Mouse (Mus musculus) heart, embryonic 13.5 days (tissue): ENCODE results near the gene Tpx2. TPM values are rescaled to one million over a fixed set of nuclear protein-coding genes. Genes with fewer than 3 reads are reported as not detected.

Experiments
- ATAC-seq: fragments of 200-750 bp; cut with Nextera tagmentation; 2 replicates; pipeline ENCODE4 v1.8.0; 2017; ENCODE audit warnings: moderate TSS enrichment; ENCODE audit not compliant: insufficient number of reproducible peaks, low FRiP score, low TSS enrichment; ENCODE audit errors: extremely low read depth
- H3K27ac ChIP-seq: fragments of 300-500 bp; sonication (generic); replicated peaks from 2 replicates; pipeline ENCODE4 v1.5.1; 2015; ENCODE audit warnings: moderate library complexity, mild to moderate bottlenecking, inconsistent platforms
- H3K27me3 ChIP-seq: fragments of 300-500 bp; sonication (generic); replicated peaks from 2 replicates; pipeline ENCODE4 v1.6.1; 2015; ENCODE audit warnings: mild to moderate bottlenecking, inconsistent platforms
- H3K36me3 ChIP-seq: fragments of 300-500 bp; sonication (generic); 2 replicates; pipeline ENCODE4 v1.6.1; 2015; ENCODE audit warnings: mild to moderate bottlenecking, inconsistent platforms
- H3K4me1 ChIP-seq: fragments of 300-500 bp; sonication (generic); 2 replicates; pipeline ENCODE4 v1.6.1; 2015; ENCODE audit warnings: inconsistent platforms
- H3K4me2 ChIP-seq: fragments of 300-500 bp; sonication (generic); 2 replicates; pipeline ENCODE4 v1.6.1; 2015; ENCODE audit warnings: inconsistent platforms, mild to moderate bottlenecking, moderate library complexity
- H3K4me3 ChIP-seq: fragments of 300-500 bp; sonication (generic); 2 replicates; pipeline ENCODE4 v1.5.1; 2015; ENCODE audit warnings: moderate library complexity, mild to moderate bottlenecking, inconsistent platforms
- H3K9ac ChIP-seq: fragments of 300-500 bp; sonication (generic); 2 replicates; pipeline ENCODE4 v1.6.1; 2015; ENCODE audit warnings: inconsistent platforms, mild to moderate bottlenecking, moderate library complexity
- H3K9me3 ChIP-seq: fragments of 300-500 bp; sonication (generic); 2 replicates; pipeline ENCODE4 v1.6.1; 2016; ENCODE audit warnings: inconsistent platforms
- WGBS: fragments of 180-500 bp; shearing (Covaris S2); methylation state at CpG from one replicate; pipeline ENCODE4 v1.1.7; 2015; ENCODE audit warnings: mixed read lengths; 5-methylcytosine and 5-hydroxymethylcytosine counted together
- polyA plus RNA-seq: library from polyadenylated mRNA; unstranded; fragments of >200 nt; fragmentation: Nextera tagmentation; extraction: Ambion mirVana; gene quantifications from 2 replicates; pipeline ENCODE4 v1.2.1, GENCODE M21; 2015

The Tpx2 gene
- polyA plus RNA-seq, 1 experiment from 2014 or later = 55.5 TPM

DNA sequence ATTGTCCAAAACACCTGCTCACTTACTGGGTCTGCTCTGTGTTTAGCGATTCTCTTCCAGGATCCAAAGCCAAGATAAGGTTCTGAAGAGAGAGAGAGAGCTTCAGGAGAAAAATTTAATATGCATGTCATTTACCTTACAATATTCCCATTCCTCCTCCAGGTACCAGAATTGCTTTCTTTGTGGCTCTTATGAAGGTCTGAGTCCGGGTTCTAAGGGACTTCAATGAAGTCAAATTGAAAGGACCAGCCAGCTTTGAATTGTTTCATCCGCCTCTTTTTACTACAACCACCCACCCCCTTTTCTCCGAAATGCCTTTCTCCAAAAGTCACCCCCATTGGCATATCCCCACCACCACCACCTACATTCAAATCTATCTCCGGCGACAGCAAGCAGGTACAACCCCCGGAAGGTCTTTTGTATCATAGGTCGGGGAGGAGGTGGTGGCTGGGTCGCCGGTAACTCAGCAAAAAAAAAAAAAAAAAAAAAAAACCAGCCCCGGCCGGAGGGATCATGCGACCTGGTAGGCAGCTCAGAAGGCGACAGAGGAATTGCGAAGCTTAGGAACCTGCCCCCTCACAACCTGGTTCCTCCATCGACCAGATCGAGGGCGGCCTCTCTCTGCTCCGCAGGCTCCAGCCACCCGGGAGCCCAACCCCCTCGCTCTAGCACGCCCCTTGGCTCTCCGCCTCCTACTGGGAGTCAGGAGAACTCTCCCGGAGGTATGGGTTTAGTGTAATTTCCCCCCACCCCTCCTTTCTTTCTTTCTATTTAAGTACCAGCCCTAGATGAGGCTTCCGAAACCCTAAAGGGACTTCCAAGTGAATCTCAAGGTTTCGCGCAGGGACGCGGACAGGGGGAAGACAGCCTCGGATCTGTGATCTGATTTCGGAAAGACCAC, 17.5 kb upstream of the Tpx2 start:
- 2% methylated on average over 31 of the region's 31 CpGs for WGBS
- peak; percentile 66 for ATAC-seq

DNA sequence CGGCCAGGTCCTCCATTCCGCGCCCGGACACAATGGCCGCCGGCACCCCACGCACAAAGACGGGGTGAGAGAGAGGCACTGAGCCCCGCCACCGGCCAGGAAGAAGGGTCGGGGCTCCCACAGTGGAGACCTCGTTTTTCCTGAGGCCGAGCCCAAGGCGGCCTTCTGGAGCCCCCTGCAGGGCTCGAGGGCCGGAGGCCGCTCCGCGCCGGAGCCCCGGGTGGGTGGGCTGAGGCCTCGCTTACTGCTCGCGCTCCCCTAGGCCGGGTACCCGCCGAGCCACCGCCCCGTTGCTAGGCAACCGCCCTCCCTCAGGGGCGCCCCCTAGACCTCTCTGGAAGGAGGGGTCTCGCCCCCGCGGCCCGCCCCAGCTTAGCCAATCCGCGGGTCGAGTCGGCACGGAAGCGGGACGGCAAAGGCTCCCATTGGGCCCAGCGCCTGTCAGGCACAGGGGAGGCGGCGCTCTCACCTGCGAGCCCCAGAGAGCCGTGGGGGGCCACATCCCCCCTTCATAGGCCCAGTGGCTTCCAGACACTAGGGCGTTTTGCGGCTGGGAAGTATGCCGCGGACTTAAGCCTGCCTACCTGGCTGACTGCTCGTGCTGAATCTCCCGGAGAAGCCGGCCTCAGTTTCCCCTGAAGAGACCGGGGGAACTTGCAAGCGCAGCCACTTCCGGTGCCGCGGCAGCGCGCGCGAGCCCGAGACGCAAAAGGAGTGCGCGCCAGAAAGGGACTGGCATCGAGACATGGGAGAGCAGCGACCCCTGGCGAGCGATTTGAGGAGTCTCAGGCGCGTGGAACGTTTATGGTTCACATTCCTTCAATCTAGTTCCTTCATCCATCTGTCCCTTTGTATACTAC, 16.5 kb upstream of the Tpx2 start, which contains the start of gene Bcl2l1:
Gene Bcl2l1 (minus strand): TSS at position 710 of the 860 bp plus-strand sequence.
- peaks cover 11% of the 10 kb centered on the region for H3K36me3 ChIP-seq
- peak; percentile 92 for ATAC-seq
- peaks cover 38% of the 10 kb centered on the region for H3K4me1 ChIP-seq
- no peaks in the 10 kb centered on the region for H3K27me3 ChIP-seq
- peak within 1 kb of the TSS; percentile 81 for H3K4me2 ChIP-seq
- H3K9ac ChIP-seq = peak within 1 kb of the TSS; percentile 92
- H3K9me3 ChIP-seq = no peaks in the 10 kb centered on the region
- H3K4me3 ChIP-seq = peak within 1 kb of the TSS; percentile 75
- H3K27ac ChIP-seq = peak within 1 kb of the TSS; percentile 95
- WGBS = under 1% methylated on average over 73 of the region's 74 CpGs

More for the DNA sequence above, 17.5 kb upstream of the Tpx2 start:
- no peaks in the 10 kb centered on the region for H3K27me3 ChIP-seq
- peak overlapping the region; percentile 81 for H3K4me2 ChIP-seq
- H3K9ac ChIP-seq = peak overlapping the region; percentile 92
- H3K36me3 ChIP-seq = peaks cover 16% of the 10 kb centered on the region
- H3K9me3 ChIP-seq = no peaks in the 10 kb centered on the region
- H3K4me3 ChIP-seq = peak overlapping the region; percentile 75
- peak overlapping the region; percentile 95 for H3K27ac ChIP-seq
- H3K4me1 ChIP-seq = peaks cover 48% of the 10 kb centered on the region

DNA sequence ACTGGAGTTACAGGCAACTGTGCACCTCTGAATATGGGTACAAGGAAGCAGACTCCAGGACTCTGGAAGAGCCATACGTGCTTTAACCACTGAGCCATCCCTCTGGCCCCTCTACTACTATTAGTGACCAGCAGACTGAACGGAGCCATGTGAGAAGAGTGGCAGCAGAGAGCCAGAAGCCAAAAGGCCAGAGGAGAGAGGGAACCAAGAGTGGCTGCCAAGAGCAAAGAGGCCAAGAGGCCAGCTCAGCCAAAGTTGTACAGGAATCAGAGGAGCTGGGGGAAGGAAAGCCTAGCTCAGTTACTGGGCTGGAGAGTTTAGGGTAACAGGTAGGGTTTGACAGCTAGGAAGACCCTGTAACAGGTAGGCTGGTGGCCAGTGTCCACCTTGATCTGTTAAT, 8.5 kb upstream of the Tpx2 start:
- no peak overlapping the region for H3K4me2 ChIP-seq
- H3K27ac ChIP-seq = no peak overlapping the region
- 72% methylated on average over 2 of the region's 2 CpGs for WGBS
- no peaks in the 10 kb centered on the region for H3K4me1 ChIP-seq
- no peaks in the 10 kb centered on the region for H3K27me3 ChIP-seq
- H3K9me3 ChIP-seq = no peaks in the 10 kb centered on the region
- ATAC-seq = no peak
- H3K36me3 ChIP-seq = no peaks in the 10 kb centered on the region
- no peak overlapping the region for H3K4me3 ChIP-seq
- no peak overlapping the region for H3K9ac ChIP-seq

DNA sequence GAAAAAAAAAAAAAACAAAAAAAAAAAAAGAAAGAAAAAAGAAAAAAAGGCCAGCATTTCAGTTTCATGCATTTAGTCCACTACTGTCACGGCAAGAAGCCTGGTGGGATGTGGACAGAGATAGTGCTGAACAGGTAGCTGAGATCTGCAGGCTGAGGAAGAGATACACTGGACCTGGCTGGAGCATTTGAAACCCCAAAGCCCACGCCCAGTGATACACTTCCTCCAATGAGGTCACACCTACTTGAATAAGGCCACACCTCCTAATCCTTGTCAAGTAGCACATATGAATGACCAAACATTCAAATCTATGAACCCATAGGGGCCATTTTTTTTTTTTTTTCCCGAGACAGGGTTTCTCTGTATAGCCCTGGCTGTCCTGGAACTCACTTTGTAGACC, 5.0 kb upstream of the Tpx2 start:
- H3K27me3 ChIP-seq = no peaks in the 10 kb centered on the region
- H3K4me1 ChIP-seq = 0 out of 2 replicates have a peak, but pooled peaks cover 3% of the 10 kb centered on the region
- no peaks in the 10 kb centered on the region for H3K9me3 ChIP-seq
- no peak overlapping the region for H3K27ac ChIP-seq
- 62% methylated on average over 3 of the region's 3 CpGs for WGBS
- H3K4me3 ChIP-seq = no peak overlapping the region
- ATAC-seq = no peak
- no peak overlapping the region for H3K9ac ChIP-seq
- no peak overlapping the region for H3K4me2 ChIP-seq
- H3K36me3 ChIP-seq = no peaks in the 10 kb centered on the region

DNA sequence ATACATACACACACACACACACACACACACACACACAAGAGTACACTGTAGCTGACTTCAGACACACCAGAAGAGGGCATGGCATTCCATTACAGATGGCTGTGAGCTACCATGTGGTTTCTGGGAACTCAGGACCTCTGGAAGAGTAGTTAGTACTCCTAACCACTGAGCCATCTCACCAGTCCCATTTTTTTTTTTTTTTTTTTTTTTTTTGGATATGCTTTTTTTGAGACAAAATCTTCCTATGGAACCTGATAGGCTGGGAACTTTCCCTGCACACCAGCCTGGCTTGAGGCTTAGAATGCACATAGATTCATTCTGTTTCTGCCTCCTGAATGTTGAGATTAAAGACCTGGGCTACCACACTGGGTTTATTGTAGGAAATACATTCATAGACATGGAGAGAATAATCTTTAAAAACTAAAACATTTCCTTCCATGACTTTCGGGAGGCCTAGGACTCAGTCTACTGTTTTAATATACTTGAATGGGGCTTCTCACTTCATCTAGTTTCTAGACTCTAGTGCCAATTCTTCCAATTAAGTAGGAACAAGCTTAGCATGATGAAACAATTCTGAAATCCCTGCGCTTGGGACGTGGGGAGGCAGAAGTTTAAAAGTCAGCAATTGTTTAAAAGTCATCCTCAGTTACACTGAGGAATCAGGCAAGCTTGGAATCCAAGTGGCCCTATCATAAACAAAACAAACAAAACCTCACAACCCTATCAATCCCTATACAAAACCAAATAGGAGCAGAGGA, 528 bp upstream of the Tpx2 start:
- Histone ChIP-seq H3K9me3 (no peaks in the 10 kb centered on the region), H3K27me3 (no peaks in the 10 kb centered on the region), H3K27ac (no peak overlapping the region), H3K9ac (peak overlapping the region; percentile 59; the same call in 1 of the 2 replicates), H3K4me2 (peak overlapping the region; percentile 68), H3K36me3 (peaks cover 14% of the 10 kb centered on the region), H3K4me1 (peaks cover 25% of the 10 kb centered on the region), H3K4me3 (peak overlapping the region; percentile 95)
- ATAC-seq = no peak
- 13% methylated on average over 3 of the region's 3 CpGs for WGBS

DNA sequence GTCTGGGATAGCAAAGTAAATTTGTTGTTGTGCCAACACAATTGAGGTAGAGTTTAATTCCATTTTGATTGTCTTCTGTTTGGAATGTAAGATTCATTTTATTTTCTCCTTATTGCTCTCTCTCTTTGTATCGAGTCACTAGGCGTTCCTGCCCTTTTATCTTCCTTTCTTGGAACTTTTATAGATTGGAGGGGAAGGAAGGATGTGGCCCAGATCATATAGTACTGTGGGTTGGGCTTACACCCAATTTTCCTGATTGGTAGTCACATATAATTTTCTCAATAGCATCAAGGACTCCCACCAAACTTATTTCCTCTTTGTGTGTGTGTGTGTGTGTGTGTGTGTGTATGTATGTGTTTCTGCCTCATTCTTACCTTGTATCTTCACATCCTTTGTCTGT, 702 bp downstream of the Tpx2 start:
- peak overlapping the region; percentile 95 for H3K4me3 ChIP-seq
- no peaks in the 10 kb centered on the region for H3K27me3 ChIP-seq
- peaks cover 25% of the 10 kb centered on the region for H3K4me1 ChIP-seq
- peak overlapping the region; percentile 79 for H3K4me2 ChIP-seq
- peak overlapping the region; percentile 90 for H3K27ac ChIP-seq
- peaks cover 26% of the 10 kb centered on the region for H3K36me3 ChIP-seq
- WGBS = 2% methylated on average over 2 of the region's 2 CpGs
- peak overlapping the region; percentile 92 for H3K9ac ChIP-seq
- ATAC-seq = no peak
- no peaks in the 10 kb centered on the region for H3K9me3 ChIP-seq

DNA sequence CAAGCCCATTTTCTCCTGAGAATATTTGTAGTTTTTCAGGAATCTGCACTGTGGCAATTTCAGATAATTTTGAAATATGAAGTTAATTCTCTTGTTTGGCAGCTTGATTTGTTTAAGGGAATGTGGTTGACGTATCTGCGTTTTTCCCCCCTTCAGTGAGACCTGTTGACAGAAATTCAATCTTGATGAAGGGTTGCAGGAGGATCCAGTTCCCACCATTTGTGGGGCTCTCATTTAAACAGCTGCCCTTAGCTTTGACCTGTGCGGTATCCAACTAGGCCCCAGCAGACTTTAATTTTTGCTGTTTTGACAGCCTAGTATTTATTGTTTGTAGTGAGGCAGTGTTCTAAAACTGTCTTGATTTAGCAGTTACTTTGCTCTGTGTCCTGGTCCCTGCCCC, 11.7 kb downstream of the Tpx2 start:
- H3K27me3 ChIP-seq = no peaks in the 10 kb centered on the region
- H3K9me3 ChIP-seq = no peaks in the 10 kb centered on the region
- ATAC-seq = no peak
- H3K9ac ChIP-seq = no peak overlapping the region
- H3K4me3 ChIP-seq = no peak overlapping the region
- WGBS = 71% methylated on average over 3 of the region's 3 CpGs
- H3K36me3 ChIP-seq = peaks cover 77% of the 10 kb centered on the region
- no peak overlapping the region for H3K27ac ChIP-seq
- 0 out of 2 replicates have a peak, but pooled peaks cover 4% of the 10 kb centered on the region for H3K4me1 ChIP-seq
- H3K4me2 ChIP-seq = no peak overlapping the region

DNA sequence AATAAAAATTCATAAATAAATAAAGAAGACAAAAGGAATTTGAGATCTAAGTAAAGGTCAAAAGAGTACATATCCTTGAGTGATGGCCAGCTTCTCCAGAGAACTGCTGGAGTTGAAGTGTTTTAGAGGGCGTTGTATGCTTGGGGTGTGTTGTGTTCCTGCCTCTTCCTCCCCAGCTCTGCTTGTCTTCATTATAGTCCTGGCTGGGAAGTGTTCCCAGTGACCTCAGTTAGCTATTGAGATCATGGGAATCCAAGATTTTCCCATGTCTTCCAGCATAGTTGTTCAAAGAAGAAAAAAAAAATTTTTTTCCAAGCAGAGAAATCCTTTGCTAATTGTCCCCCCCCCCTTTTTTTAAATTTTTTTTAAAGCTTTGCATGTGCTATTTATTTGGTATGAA, 14.1 kb downstream of the Tpx2 start:
- no peak overlapping the region for H3K27ac ChIP-seq
- WGBS = 94% methylated on average over 1 of the region's 1 CpGs
- no peaks in the 10 kb centered on the region for H3K27me3 ChIP-seq
- no peaks in the 10 kb centered on the region for H3K9me3 ChIP-seq
- H3K4me1 ChIP-seq = 0 out of 2 replicates have a peak, but pooled peaks cover 4% of the 10 kb centered on the region
- no peak overlapping the region for H3K4me3 ChIP-seq
- no peak overlapping the region for H3K9ac ChIP-seq
- no peak overlapping the region for H3K4me2 ChIP-seq
- H3K36me3 ChIP-seq = peaks cover 74% of the 10 kb centered on the region
- ATAC-seq = no peak

DNA sequence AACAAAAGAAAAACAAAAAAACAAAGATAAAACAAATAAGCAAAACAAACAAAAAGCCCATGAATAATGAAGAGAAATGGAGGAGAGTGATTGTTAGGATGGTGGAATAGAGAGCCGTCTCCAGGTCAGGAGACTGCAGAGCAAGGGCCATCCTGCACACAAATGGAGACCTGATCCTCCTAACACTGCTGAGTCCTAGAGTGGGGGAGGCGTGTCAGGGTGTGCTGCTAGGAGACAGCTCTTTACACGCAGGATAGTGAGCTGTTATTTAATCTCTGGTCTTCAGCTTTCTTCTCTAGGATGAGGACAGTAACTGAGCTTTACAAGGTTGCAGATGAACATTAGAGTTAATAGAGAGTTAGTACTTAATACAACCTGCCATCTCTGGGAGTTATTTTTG, 14.9 kb downstream of the Tpx2 start:
- no peak overlapping the region for H3K27ac ChIP-seq
- no peak for ATAC-seq
- no peaks in the 10 kb centered on the region for H3K9me3 ChIP-seq
- H3K36me3 ChIP-seq = peaks cover 74% of the 10 kb centered on the region
- 79% methylated on average over 3 of the region's 3 CpGs for WGBS
- H3K4me3 ChIP-seq = no peak overlapping the region
- H3K4me2 ChIP-seq = no peak overlapping the region
- 0 out of 2 replicates have a peak, but pooled peaks cover 4% of the 10 kb centered on the region for H3K4me1 ChIP-seq
- no peaks in the 10 kb centered on the region for H3K27me3 ChIP-seq
- no peak overlapping the region for H3K9ac ChIP-seq

DNA sequence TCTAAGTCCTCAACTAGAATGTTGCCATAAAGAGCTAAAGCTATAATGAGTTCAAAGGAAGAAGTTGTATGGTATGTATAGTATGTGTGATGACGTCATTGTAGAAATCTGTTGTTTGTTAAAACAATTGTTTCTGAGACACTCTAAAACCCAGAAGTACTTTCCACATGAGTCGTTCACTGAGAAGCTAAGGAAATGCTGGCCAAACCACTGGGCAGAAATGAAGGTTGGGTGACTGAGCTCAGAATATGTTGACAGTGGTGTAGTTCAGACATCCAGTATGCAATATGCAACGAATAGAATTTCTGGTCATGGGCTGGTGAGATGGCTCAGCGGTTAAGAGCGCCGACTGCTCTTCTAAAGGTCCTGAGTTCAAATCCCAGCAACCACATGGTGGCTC, 15.6 kb downstream of the Tpx2 start:
- WGBS = 93% methylated on average over 6 of the region's 6 CpGs
- 0 out of 2 replicates have a peak, but pooled peaks cover 4% of the 10 kb centered on the region for H3K4me1 ChIP-seq
- H3K9ac ChIP-seq = no peak overlapping the region
- H3K27ac ChIP-seq = no peak overlapping the region
- no peaks in the 10 kb centered on the region for H3K27me3 ChIP-seq
- H3K4me2 ChIP-seq = no peak overlapping the region
- peaks cover 72% of the 10 kb centered on the region for H3K36me3 ChIP-seq
- no peaks in the 10 kb centered on the region for H3K9me3 ChIP-seq
- no peak overlapping the region for H3K4me3 ChIP-seq
- no peak for ATAC-seq

DNA sequence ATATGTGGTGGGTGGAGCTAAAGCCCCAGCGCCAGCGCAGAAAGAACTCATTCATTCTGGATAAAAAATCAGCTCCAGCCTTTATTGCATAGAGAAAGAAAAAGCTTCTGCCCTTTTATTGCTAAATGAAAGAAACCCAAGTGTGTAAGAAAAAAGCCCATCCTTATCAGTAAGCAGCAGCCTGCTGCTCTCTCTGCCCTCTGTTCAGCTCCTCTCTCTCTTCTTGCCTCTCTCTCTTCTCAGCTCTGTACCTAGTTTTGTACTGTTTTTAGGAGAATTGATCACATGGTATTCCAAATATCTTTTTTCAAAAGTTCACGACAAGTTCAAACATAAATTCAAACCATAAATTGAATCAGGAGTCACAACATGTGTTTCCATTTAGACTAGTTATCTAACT, 30.5 kb downstream of the Tpx2 start:
- H3K36me3 ChIP-seq = peaks cover 93% of the 10 kb centered on the region
- H3K9me3 ChIP-seq = no peaks in the 10 kb centered on the region
- H3K9ac ChIP-seq = no peak overlapping the region
- 97% methylated on average over 3 of the region's 3 CpGs for WGBS
- H3K4me2 ChIP-seq = no peak overlapping the region
- no peaks in the 10 kb centered on the region for H3K4me1 ChIP-seq
- no peak overlapping the region for H3K4me3 ChIP-seq
- H3K27me3 ChIP-seq = no peaks in the 10 kb centered on the region
- no peak overlapping the region for H3K27ac ChIP-seq
- ATAC-seq = no peak
